Mouse (Mus musculus): ENCODE measurements around the gene Ftsj3. TPM values are rescaled to one million over a fixed set of nuclear protein-coding genes. Genes with fewer than 3 reads are reported as not detected.
A peak's percentile ranks its signal among the peaks of the same experiment; 100 is the strongest.

Ftsj3 gene
- polyA plus RNA-seq, 1 experiment from 2014 or later = 60.7 TPM

DNA sequence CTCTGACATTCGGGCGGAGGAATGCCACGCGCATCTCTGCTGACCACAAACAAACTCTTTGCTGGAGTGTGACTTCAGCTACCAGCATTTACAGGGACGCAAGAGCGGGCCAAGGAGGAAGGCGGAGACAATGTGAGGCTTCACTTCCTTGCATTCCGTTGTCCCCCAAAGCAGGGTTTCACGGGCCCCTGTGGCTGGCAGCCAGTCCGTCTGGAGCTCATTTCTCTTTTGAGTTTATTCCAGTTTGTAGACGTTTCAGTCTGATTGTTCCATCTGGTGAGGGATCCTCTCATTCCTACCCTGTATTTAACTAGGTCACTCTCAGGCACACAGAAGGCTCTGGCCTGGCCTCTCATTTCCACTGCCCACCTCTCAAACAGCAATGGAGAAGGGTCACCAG is 31.1 kb upstream of the Ftsj3 start:
- H3K4me2 ChIP-seq = no peak overlapping the region
- H3K9ac ChIP-seq = no peak overlapping the region
- peak; percentile 64 for DNase-seq
- no peaks in the 10 kb centered on the region for H3K9me3 ChIP-seq (ENCODE audit: low read depth, low read length)
- no peak overlapping the region; the same call in 1 of the 2 replicates for H3K27ac ChIP-seq (ENCODE audit: low read depth)
- WGBS = 51% methylated on average over 11 of the region's 11 CpGs
- H3K36me3 ChIP-seq (ENCODE audit: insufficient read depth) = no peaks in the 10 kb centered on the region
- no peak for ATAC-seq (ENCODE audit: insufficient read depth)
- H3K4me3 ChIP-seq (ENCODE audit: low read depth, low read length) = no peak overlapping the region
- no peak for TF ChIP-seq CTCF (IDR thresholded peaks at IDR 0.05; ENCODE audit: low read depth)
- no peaks in the 10 kb centered on the region for H3K27me3 ChIP-seq (ENCODE audit: insufficient read depth, low read length)
- H3K4me1 ChIP-seq (ENCODE audit: insufficient read depth) = no peaks in the 10 kb centered on the region

DNA sequence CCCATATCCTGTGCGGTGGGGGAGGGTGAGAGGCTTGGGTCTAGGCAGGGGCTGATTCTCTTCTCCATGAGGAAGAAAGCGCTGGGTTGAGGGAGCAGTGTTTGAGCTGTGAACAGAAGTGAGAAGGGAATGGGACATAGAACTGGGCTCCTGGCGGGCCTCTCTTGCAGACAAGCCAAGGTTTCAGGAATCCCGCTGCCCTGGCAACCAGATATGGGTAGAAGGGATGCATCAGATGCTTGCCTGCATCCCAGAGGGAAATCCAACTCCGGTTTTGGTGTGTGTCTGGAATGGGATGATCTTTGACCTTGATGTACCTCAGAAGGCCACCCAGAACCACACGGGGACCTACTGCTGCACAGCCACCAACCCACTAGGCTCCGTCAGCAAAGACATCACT is 30.3 kb upstream of the Ftsj3 start:
- Histone ChIP-seq H3K4me1 (ENCODE audit: insufficient read depth) (no peaks in the 10 kb centered on the region), H3K4me3 (ENCODE audit: low read depth, low read length) (no peak overlapping the region), H3K9ac (no peak overlapping the region), H3K36me3 (ENCODE audit: insufficient read depth) (no peaks in the 10 kb centered on the region), H3K9me3 (ENCODE audit: low read depth, low read length) (no peaks in the 10 kb centered on the region), H3K4me2 (no peak overlapping the region), H3K27me3 (ENCODE audit: insufficient read depth, low read length) (no peaks in the 10 kb centered on the region), H3K27ac (ENCODE audit: low read depth) (no peak overlapping the region)
- ATAC-seq (ENCODE audit: insufficient read depth) = no peak
- no peak for TF ChIP-seq CTCF (IDR thresholded peaks at IDR 0.05; ENCODE audit: low read depth)
- no peak for DNase-seq
- WGBS = 78% methylated on average over 7 of the region's 7 CpGs

DNA sequence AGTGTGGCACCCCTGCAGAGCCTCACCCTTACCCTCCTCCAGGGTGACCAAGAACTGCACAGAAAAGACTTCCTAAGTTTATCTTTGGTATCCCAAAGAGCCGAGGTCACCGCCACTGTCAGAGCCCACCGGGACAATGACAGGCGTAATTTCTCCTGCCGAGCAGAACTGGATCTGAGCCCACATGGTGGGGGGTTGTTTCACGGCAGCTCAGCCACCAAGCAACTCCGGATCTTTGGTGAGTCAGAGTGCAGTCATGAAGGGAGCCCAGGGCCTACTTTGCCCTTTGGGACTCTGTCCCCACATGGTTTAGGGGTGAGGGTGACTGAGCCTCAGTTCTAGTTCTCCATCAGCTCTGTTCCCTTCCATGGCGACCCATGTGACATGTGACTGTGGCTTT is 28.2 kb upstream of the Ftsj3 start:
- Histone ChIP-seq H3K9ac (no peak overlapping the region), H3K4me3 (ENCODE audit: low read depth, low read length) (no peak overlapping the region), H3K9me3 (ENCODE audit: low read depth, low read length) (no peaks in the 10 kb centered on the region), H3K4me2 (no peak overlapping the region), H3K27me3 (ENCODE audit: insufficient read depth, low read length) (no peaks in the 10 kb centered on the region), H3K27ac (ENCODE audit: low read depth) (no peak overlapping the region), H3K36me3 (ENCODE audit: insufficient read depth) (no peaks in the 10 kb centered on the region), H3K4me1 (ENCODE audit: insufficient read depth) (no peaks in the 10 kb centered on the region)
- 55% methylated on average over 8 of the region's 8 CpGs for WGBS
- TF ChIP-seq CTCF (IDR thresholded peaks at IDR 0.05; ENCODE audit: low read depth) = no peak
- ATAC-seq (ENCODE audit: insufficient read depth) (no peak), DNase-seq (no peak)

DNA sequence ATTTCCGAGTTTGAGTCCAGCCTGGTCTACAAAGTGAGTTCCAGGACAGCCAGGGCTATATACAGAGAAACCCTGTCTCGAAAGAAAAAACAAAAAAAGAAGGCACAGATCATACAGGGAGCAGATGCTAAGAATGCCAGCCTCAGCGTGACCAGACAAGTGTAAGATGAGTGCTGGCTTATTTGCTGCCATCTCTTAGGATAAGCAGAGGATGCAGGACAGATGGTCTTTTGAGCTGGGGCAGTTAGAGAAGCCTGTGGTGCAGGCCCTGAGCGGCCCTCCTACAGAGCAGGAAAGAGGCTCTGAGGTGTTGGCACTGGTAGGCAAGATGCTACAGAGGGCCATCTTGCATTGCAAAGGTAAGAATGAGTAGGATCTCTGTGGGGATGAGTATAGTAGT is 27.5 kb upstream of the Ftsj3 start:
- no peak for ATAC-seq (ENCODE audit: insufficient read depth)

DNA sequence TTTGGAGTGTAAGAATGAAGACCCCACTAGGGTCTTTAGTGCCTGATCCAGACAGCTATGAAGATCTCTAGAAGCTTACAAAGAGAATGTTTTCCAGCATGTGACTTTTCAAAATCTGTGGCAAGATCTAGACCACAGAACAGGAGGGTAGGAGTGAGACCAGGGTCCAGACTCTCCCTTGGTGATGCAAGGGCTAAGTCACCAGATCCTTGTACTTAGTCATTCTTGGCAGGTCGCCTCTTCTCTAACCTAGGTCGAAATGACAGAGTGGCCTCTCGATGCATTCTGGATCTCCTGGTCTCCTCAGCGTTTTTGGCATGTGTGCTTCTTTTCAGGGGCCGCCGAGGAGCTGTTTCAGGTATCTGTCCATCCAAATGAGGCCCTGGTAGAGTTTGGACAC is 26.6 kb upstream of the Ftsj3 start:
- WGBS = 75% methylated on average over 6 of the region's 6 CpGs
- H3K4me1 ChIP-seq (ENCODE audit: insufficient read depth) = no peaks in the 10 kb centered on the region
- no peak overlapping the region for H3K4me2 ChIP-seq
- H3K36me3 ChIP-seq (ENCODE audit: insufficient read depth) = no peaks in the 10 kb centered on the region
- no peaks in the 10 kb centered on the region for H3K27me3 ChIP-seq (ENCODE audit: insufficient read depth, low read length)
- H3K4me3 ChIP-seq (ENCODE audit: low read depth, low read length) = no peak overlapping the region
- no peak for TF ChIP-seq CTCF (IDR thresholded peaks at IDR 0.05; ENCODE audit: low read depth)
- ATAC-seq (ENCODE audit: insufficient read depth) (no peak), DNase-seq (no peak)
- H3K27ac ChIP-seq (ENCODE audit: low read depth) = no peak overlapping the region
- no peaks in the 10 kb centered on the region for H3K9me3 ChIP-seq (ENCODE audit: low read depth, low read length)
- no peak overlapping the region for H3K9ac ChIP-seq

More for the DNA sequence above, 27.5 kb upstream of the Ftsj3 start:
- no peak for DNase-seq
- Histone ChIP-seq H3K9me3 (ENCODE audit: low read depth, low read length) (no peaks in the 10 kb centered on the region), H3K4me1 (ENCODE audit: insufficient read depth) (no peaks in the 10 kb centered on the region), H3K9ac (no peak overlapping the region), H3K4me2 (no peak overlapping the region), H3K27me3 (ENCODE audit: insufficient read depth, low read length) (no peaks in the 10 kb centered on the region), H3K27ac (ENCODE audit: low read depth) (no peak overlapping the region), H3K4me3 (ENCODE audit: low read depth, low read length) (no peak overlapping the region), H3K36me3 (ENCODE audit: insufficient read depth) (no peaks in the 10 kb centered on the region)
- 84% methylated on average over 4 of the region's 4 CpGs for WGBS
- TF ChIP-seq CTCF (IDR thresholded peaks at IDR 0.05; ENCODE audit: low read depth) = no peak

DNA sequence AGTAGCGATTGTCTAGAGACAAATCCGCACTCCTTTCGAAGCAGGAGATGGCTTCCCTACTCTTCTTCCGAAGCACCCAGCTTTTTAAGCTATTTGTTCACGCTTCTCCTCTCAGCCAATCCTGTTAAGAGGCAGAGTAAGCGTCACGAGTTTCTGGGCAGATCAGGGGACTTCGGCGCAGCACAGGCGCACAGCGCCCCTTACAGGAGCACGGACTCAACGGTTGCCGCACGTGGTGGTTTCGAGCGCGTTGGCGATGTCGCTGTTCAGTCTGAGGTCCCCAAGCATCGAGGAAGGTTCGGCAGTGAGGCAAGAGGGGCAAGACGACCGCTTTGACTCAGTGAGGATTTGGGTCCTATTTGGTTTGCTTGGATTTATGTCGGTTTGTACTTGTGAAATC is 20.6 kb upstream of the Ftsj3 start, which contains the start of gene Tcam1:
TSS of gene Tcam1 (plus strand) at position 219 of the 400 bp plus-strand sequence.
- WGBS = 5% methylated on average over 25 of the region's 25 CpGs
- peak within 1 kb of the TSS; percentile 53 for H3K4me2 ChIP-seq
- peak within 1 kb of the TSS; percentile 78; the same call in 1 of the 2 replicates for H3K27ac ChIP-seq (ENCODE audit: low read depth)
- H3K27me3 ChIP-seq (ENCODE audit: insufficient read depth, low read length) = no peaks in the 10 kb centered on the region
- peaks cover 12% of the 10 kb centered on the region for H3K4me1 ChIP-seq (ENCODE audit: insufficient read depth)
- no peaks in the 10 kb centered on the region for H3K9me3 ChIP-seq (ENCODE audit: low read depth, low read length)
- peak; percentile 89 for TF ChIP-seq CTCF (IDR thresholded peaks at IDR 0.05; ENCODE audit: low read depth)
- H3K9ac ChIP-seq = no peak within 1 kb of the TSS
- H3K4me3 ChIP-seq (ENCODE audit: low read depth, low read length) = 0 out of 2 replicates have a peak within 1 kb of the TSS, but pooled peaks have one; percentile 10
- H3K36me3 ChIP-seq (ENCODE audit: insufficient read depth) = no peaks in the 10 kb centered on the region
- peak; percentile 99 for DNase-seq
- ATAC-seq (ENCODE audit: insufficient read depth) = peak; percentile 13; the same call in 1 of the 2 replicates

DNA sequence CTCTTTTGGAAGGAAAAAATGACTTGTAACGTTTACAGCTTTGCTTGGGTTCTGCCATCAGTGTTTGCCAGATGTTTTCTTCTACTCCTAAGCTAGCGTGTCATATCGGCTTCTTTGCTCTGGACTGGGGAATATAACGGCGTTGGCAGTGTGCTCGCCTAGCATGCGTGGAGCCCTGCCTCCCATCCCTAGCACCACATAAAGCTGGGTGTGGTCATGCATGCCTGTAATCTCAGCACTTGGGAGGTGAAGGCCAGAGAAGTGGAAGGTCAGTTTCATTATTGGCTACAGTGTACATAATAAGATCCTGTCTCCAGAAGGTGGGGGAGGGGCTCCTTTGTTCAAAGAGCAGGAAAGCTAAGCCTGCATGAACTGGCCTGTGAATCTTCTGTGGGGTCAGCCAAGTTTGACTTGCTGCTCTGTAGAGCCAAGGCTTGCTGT is 19.1 kb upstream of the Ftsj3 start:
- no peak for TF ChIP-seq CTCF (IDR thresholded peaks at IDR 0.05; ENCODE audit: low read depth)
- Histone ChIP-seq H3K4me1 (ENCODE audit: insufficient read depth) (peaks cover 18% of the 10 kb centered on the region), H3K9me3 (ENCODE audit: low read depth, low read length) (no peaks in the 10 kb centered on the region), H3K36me3 (ENCODE audit: insufficient read depth) (peaks cover 6% of the 10 kb centered on the region; the same call in 1 of the 2 replicates), H3K4me2 (0 out of 2 replicates have a peak overlapping the region, but pooled peaks have one; percentile 4), H3K4me3 (ENCODE audit: low read depth, low read length) (no peak overlapping the region), H3K9ac (no peak overlapping the region), H3K27me3 (ENCODE audit: insufficient read depth, low read length) (no peaks in the 10 kb centered on the region), H3K27ac (ENCODE audit: low read depth) (peak overlapping the region; percentile 78)
- 40% methylated on average over 7 of the region's 7 CpGs for WGBS
- peak; percentile 28; the same call in 1 of the 2 replicates for ATAC-seq (ENCODE audit: insufficient read depth)
- peak; percentile 83 for DNase-seq
